Mouse (Mus musculus) liver, embryonic 14.5 days (tissue): Measurements from ENCODE around the gene Tyw3.

Source experiments
- CTCF ChIP-seq: IDR thresholded peaks from 2 replicates; pipeline ENCODE4 v1.5.1; 2016; ENCODE audit warnings: antibody characterized with exemption, low read depth, control low read depth
- EP300 ChIP-seq: IDR thresholded peaks from 2 replicates; pipeline ENCODE4 v1.6.1; 2016; ENCODE audit warnings: antibody characterized with exemption, low read depth

GRCm38 (mm10) chr3:154597561-154597960, 657 bp upstream of the Tyw3 start:
- TF ChIP-seq CTCF (no peak), EP300 (no peak)
